Mouse (Mus musculus) liver, embryonic 14.5 days (tissue): Measurements from ENCODE around the gene Foxl1.

ENCODE experiments used
- CTCF ChIP-seq: IDR thresholded peaks from 2 replicates; pipeline ENCODE4 v1.5.1; 2016; ENCODE audit warnings: antibody characterized with exemption, low read depth, control low read depth
- EP300 ChIP-seq: IDR thresholded peaks from 2 replicates; pipeline ENCODE4 v1.6.1; 2016; ENCODE audit warnings: antibody characterized with exemption, low read depth

DNA sequence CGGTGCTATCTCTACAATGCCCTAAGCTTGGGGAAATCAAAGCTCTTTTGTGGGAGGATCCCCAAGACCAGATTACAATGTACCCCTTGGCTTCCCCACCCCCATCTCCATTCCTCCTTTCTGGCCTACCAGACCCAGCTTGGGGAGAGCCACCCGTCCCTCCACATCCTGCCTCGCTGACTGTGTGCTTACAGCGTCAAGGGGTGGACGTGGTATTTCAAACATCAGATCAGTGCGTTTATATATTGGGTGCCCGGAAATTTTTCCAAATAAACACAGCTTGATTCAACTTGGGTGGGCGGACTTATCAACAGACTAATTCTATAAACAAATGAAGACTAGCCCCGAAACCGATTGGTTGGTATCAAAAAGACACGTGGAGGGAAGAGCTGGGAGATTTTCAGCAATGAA is 444 bp upstream of the Foxl1 start:
- TF ChIP-seq CTCF (no peak), EP300 (no peak)
